Mouse (Mus musculus): ENCODE results near the gene Erbb3. TPM values are rescaled to one million over a fixed set of nuclear protein-coding genes. Genes with fewer than 3 reads are reported as not detected.
"Not testable (repeated sequence)": the region's sequence is repeated elsewhere in the genome, so short reads cannot be mapped to it uniquely, and the experiment has no call there.

Erbb3 gene
- polyA plus RNA-seq, 1 experiment from 2014 or later, result 12.2 TPM

DNA sequence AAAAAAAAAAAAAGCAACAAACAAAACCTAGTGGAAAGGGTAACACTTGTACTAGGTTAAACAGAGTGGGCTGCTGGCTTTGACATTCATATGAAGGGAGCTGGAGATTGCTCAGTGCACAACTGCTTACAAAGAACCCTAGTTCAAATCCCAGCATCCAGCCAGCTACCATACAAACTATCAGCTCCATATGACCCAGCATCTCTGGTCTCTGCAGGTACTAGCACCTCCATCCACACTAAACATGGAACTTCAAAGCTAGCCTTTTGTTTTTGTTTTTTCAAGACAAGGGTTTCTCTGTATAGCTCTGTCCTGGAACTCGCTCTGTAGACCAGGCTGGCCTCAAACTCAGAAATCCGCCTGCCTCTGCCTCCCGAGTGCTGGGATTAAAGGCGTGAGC, 33.2 kb upstream of the Erbb3 start:
- H3K36me3 ChIP-seq (replicated peaks), result peaks cover 35% of the 10 kb centered on the region
- no peak for DNase-seq (ENCODE audit: low spot score)
- H3K4me3 ChIP-seq, result no peak overlapping the region

DNA sequence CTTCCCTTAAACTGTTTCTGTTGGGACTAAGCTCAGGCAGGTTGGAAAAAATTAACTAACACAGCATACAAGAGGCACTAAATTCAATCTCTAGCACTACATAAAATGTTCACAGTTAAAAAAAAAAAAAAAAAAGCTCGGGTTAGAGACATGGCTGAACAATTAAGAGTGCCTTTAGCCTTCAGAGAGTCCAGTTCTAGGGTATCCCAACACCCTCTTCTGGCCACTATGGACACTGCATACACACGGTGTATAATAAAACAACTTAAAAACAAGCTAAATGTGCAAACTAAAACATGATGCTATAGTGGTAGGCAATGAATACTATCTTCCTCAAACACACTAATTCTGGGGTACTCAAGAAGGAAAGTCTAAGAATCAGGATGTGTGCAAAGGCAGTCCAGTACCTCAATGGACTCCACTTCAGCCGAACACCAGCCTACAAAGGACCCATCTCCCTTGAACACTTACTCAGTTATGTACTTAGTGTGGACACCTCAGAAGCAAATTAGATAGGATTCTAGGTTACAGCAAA, 32.6 kb upstream of the Erbb3 start:
- peaks cover 6% of the 10 kb centered on the region for H3K4me1 ChIP-seq
- no peaks in the 10 kb centered on the region for H3K27me3 ChIP-seq (replicated peaks; ENCODE audit: low read depth, poor library complexity, severe bottlenecking)
- peaks cover 35% of the 10 kb centered on the region for H3K36me3 ChIP-seq (replicated peaks)
- no peaks in the 10 kb centered on the region for H3K9me3 ChIP-seq
- WGBS, result 74% methylated on average over 3 of the region's 3 CpGs
- H3K27ac ChIP-seq (replicated peaks), result no peak overlapping the region
- H3K4me3 ChIP-seq, result no peak overlapping the region
- no peak for DNase-seq (ENCODE audit: low spot score)

More for the DNA sequence above, 33.2 kb upstream of the Erbb3 start:
- H3K9me3 ChIP-seq, result no peaks in the 10 kb centered on the region
- WGBS, result 79% methylated on average over 4 of the region's 4 CpGs
- H3K4me1 ChIP-seq, result peaks cover 6% of the 10 kb centered on the region
- no peak overlapping the region for H3K27ac ChIP-seq (replicated peaks)
- H3K27me3 ChIP-seq (replicated peaks; ENCODE audit: low read depth, poor library complexity, severe bottlenecking), result no peaks in the 10 kb centered on the region

DNA sequence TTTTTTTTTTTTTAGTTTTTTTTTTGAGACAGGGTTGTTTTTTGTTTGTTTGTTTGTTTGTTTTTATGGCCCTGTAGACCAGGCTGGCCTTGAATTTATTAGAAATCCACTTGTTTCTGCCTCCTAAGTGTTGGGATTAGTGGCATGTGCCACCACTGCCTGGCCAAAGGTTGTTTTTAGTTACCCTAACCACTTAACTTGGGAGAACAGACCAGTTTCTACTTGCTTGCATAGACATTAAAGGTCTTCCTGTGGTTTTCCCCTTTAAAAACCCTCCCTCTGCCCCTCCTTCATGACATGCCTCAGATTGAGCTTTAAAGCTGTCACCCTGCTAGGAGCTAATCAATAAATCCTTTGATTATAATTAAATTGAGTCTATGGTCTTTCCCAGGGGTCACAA, 30.8 kb upstream of the Erbb3 start:
- H3K4me3 ChIP-seq, result no peak overlapping the region
- H3K9me3 ChIP-seq, result no peaks in the 10 kb centered on the region
- peaks cover 4% of the 10 kb centered on the region for H3K4me1 ChIP-seq
- no peak overlapping the region for H3K27ac ChIP-seq (replicated peaks)
- H3K27me3 ChIP-seq (replicated peaks; ENCODE audit: low read depth, poor library complexity, severe bottlenecking), result no peaks in the 10 kb centered on the region
- DNase-seq (ENCODE audit: low spot score), result no peak
- peaks cover 31% of the 10 kb centered on the region for H3K36me3 ChIP-seq (replicated peaks)

DNA sequence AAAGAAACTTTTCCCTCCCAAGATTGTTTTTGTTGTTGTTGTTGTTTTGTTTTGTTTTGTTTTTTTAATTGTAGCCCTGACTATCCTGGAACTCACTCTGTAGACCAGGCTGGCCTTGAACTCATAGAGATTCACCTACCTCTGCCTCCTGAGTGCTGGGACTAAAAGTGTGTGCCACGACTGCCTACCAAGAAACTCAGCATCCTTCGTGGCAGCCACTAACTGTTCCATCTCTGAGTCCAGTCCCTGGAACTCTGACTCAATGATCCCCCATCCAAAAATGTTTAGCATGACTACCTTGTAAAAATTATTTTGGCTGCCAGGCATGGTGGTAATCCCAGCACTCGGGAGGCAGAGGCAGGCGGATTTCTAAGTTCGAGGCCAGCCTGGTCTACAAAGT, 29.7 kb upstream of the Erbb3 start:
- not testable (repeated sequence) for H3K4me3 ChIP-seq; H3K27ac ChIP-seq (replicated peaks); H3K9me3 ChIP-seq; H3K4me1 ChIP-seq; DNase-seq (ENCODE audit: low spot score); H3K27me3 ChIP-seq (replicated peaks; ENCODE audit: low read depth, poor library complexity, severe bottlenecking)
- 89% methylated on average over 5 of the region's 5 CpGs for WGBS
- peaks cover 20% of the 10 kb centered on the region for H3K36me3 ChIP-seq (replicated peaks)

DNA sequence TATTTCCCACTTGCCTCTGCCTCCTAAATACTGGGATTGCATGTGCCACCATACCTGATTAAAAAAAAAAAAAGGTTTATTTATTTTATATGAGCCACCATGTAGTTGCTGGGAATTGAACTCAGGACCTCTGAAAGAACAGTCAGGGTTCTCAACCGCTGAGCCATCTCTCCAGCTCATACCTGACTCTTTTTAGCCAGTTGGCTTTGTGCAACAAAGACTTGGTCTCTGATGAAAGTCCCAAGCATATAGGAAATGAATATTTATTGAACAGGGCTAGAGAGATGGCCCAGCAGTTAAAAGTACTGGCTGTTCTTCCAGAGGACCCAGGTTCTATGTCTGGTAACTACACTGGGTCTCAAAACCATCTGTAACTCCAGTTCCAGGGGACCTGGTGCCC, 29.1 kb upstream of the Erbb3 start:
- no peaks in the 10 kb centered on the region for H3K4me1 ChIP-seq

DNA sequence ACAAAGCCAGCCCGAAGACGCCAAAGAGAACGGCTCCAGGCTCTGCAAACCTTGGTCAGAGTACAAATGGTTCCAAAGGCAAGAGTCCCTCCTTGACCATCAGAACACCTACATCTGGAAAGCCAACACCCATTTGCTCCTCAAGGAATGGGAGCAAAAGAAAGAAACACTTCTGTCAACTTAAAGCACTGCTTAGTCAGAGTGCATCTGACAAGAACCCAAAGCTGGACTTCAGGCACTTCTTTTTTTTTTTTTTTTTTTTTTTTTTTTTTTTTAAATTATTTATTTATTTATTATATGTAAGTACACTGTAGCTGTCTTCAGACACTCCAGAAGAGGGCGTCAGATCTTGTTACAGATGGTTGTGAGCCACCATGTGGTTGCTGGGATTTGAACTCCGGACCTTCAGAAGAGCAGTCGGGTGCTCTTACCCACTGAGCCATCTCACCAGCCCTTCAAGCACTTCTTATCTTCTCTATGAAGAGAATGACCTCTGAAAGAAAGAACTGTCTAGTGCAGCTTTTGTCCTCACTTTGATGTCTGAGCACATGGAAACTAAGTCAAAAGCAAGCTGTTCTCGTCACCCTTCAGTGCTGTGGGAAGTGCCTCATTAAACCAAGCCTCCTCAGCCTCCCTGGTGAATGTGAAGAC, 26.5 kb upstream of the Erbb3 start:
- H3K4me3 ChIP-seq; H3K9me3 ChIP-seq; H3K4me1 ChIP-seq; H3K27me3 ChIP-seq (replicated peaks; ENCODE audit: low read depth, poor library complexity, severe bottlenecking); H3K36me3 ChIP-seq (replicated peaks); H3K27ac ChIP-seq (replicated peaks); DNase-seq (ENCODE audit: low spot score): not testable (repeated sequence)
- WGBS, result 74% methylated on average over 7 of the region's 7 CpGs

More for the DNA sequence above, 29.1 kb upstream of the Erbb3 start:
- DNase-seq (ENCODE audit: low spot score), result no peak
- no peaks in the 10 kb centered on the region for H3K27me3 ChIP-seq (replicated peaks; ENCODE audit: low read depth, poor library complexity, severe bottlenecking)
- H3K36me3 ChIP-seq (replicated peaks), result peaks cover 14% of the 10 kb centered on the region
- no peaks in the 10 kb centered on the region for H3K9me3 ChIP-seq
- no peak overlapping the region for H3K4me3 ChIP-seq
- 88% methylated on average over 1 of the region's 1 CpGs for WGBS
- H3K27ac ChIP-seq (replicated peaks), result no peak overlapping the region

DNA sequence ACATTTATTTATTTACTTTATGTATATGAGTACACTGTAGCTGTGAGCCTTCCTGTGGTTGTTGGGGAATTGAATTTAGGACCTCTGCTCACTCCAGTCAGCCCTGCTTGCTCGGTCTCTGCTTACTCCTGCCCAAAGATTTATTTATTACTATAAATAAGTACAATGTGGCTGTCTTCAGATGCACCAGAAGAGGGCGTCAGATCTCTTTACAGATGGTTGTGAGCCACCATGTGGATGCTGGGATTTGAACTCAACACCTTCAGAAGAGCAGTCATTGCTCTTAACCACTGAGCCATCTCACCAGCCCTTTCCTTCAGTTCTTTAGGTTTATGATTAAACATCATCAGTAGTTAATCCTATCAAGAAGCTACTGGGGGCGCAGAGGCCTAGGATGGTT, 25.5 kb upstream of the Erbb3 start:
- H3K27me3 ChIP-seq (replicated peaks; ENCODE audit: low read depth, poor library complexity, severe bottlenecking), result 0 out of 2 replicates have a peak, but pooled peaks cover 5% of the 10 kb centered on the region
- 0 out of 2 replicates have a peak, but pooled peaks cover 4% of the 10 kb centered on the region for H3K4me1 ChIP-seq
- no peaks in the 10 kb centered on the region for H3K36me3 ChIP-seq (replicated peaks)
- no peak overlapping the region for H3K27ac ChIP-seq (replicated peaks)
- WGBS, result 59% methylated on average over 3 of the region's 3 CpGs
- H3K4me3 ChIP-seq, result no peak overlapping the region
- H3K9me3 ChIP-seq, result no peaks in the 10 kb centered on the region
- DNase-seq (ENCODE audit: low spot score), result no peak

DNA sequence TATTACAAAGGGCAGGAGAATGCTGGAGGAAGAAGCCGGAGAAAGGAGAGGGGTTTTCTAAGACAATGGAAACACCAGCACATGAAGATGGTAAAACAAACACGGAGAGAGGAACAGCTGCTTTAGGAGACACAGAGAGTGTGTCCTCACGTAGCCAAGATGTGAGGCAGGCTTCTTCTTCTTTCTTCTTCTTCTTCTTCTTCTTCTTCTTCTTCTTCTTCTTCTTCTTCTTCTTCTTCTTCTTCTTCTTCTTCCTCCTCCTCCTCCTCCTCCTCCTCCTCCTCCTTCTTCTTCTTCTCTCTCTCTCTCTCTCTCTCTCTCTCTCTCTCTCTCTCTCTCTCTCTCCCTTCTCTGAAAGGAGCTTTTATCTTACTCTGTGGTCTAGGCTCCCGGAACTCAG, 24.4 kb upstream of the Erbb3 start:
- H3K4me3 ChIP-seq, result not testable (repeated sequence)
- 75% methylated on average over 4 of the region's 4 CpGs for WGBS

DNA sequence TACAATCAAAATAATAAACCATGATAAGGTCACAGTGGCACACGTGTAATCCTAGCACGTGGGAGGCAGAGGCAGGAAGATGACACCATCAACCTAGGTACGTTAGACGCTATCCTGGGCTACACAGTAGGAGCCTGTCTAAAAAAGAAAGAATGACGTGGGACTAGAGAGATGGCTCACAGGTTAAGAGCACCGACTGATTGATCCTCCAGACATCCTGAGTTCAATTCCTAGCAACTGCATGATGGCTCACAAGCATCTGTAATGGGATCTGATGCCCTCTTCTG, 23.6 kb upstream of the Erbb3 start:
- 0 out of 2 replicates have a peak, but pooled peaks cover 5% of the 10 kb centered on the region for H3K27me3 ChIP-seq (replicated peaks; ENCODE audit: low read depth, poor library complexity, severe bottlenecking)
- H3K4me1 ChIP-seq, result 0 out of 2 replicates have a peak, but pooled peaks cover 4% of the 10 kb centered on the region
- DNase-seq (ENCODE audit: low spot score), result no peak
- WGBS, result 36% methylated on average over 6 of the region's 6 CpGs
- no peak overlapping the region for H3K27ac ChIP-seq (replicated peaks)
- H3K4me3 ChIP-seq, result peak overlapping the region; percentile 33
- no peaks in the 10 kb centered on the region for H3K36me3 ChIP-seq (replicated peaks)
- H3K9me3 ChIP-seq, result no peaks in the 10 kb centered on the region

More for the DNA sequence above, 24.4 kb upstream of the Erbb3 start:
- not testable (repeated sequence) for H3K4me1 ChIP-seq; H3K9me3 ChIP-seq; H3K36me3 ChIP-seq (replicated peaks); DNase-seq (ENCODE audit: low spot score); H3K27ac ChIP-seq (replicated peaks); H3K27me3 ChIP-seq (replicated peaks; ENCODE audit: low read depth, poor library complexity, severe bottlenecking)

DNA sequence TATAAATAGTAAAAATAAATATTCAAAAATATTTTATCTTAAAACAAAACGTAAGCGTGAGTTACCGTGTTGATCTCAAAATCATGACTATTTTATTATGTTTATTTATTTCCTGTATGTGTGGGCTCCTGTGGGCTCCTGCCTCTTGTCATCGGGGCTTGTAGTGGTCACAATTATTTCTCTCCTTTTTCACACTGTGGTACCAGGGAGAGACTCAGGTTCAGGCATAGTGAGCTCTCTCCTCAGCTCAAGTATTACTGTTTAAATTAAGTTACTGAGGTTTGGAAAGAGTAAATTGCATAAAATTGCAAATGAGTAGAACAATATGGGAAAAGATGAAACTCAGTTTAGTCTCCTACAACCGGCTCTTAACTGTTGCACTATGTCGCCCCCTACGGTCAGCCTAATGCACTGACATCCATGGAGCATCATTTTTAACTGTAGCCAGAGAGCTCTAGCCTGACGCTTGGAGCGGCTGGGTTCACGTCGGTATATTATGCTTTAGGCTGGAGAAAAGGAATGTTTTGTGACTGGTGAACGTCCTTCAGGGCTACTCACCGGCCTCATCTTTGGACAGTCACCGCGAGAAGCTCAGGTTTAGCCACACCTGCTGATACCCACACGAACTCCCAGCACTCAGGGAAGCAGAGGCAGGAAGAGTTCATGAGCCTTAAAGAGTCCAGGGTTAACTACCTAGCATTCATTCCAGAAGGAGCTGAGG, 23.1 kb upstream of the Erbb3 start:
- H3K9me3 ChIP-seq, result no peaks in the 10 kb centered on the region
- peak overlapping the region; percentile 33 for H3K4me3 ChIP-seq
- no peak overlapping the region for H3K27ac ChIP-seq (replicated peaks)
- 0 out of 2 replicates have a peak, but pooled peaks cover 4% of the 10 kb centered on the region for H3K4me1 ChIP-seq
- peak; percentile 79 for DNase-seq (ENCODE audit: low spot score)
- H3K36me3 ChIP-seq (replicated peaks), result no peaks in the 10 kb centered on the region
- 0 out of 2 replicates have a peak, but pooled peaks cover 5% of the 10 kb centered on the region for H3K27me3 ChIP-seq (replicated peaks; ENCODE audit: low read depth, poor library complexity, severe bottlenecking)
- WGBS, result 14% methylated on average over 16 of the region's 16 CpGs

DNA sequence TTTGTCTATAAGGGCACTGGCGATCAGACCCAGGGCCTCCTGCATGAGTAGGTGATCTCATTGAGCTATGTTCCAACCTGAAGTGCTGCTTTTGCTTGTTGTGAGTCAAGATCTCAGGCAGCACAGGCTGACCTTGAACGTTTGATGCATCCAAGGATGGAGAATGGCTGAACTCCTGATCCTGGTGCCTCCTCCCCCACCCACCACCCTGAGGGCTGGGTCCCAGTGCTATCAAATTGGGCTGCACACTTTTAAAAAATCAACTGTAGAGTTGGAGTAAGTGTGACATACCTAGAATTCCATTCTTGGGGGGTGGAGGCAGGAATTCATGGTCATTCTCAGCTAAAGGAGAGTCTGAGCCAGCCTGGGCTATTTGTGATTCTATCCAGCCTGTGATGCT, 17.0 kb upstream of the Erbb3 start:
- Histone ChIP-seq H3K27ac (replicated peaks) (no peak overlapping the region), H3K9me3 (no peaks in the 10 kb centered on the region), H3K27me3 (replicated peaks; ENCODE audit: low read depth, poor library complexity, severe bottlenecking) (no peaks in the 10 kb centered on the region), H3K4me1 (peaks cover 6% of the 10 kb centered on the region; the same call in 1 of the 2 replicates), H3K4me3 (no peak overlapping the region), H3K36me3 (replicated peaks) (no peaks in the 10 kb centered on the region)
- WGBS, result 45% methylated on average over 2 of the region's 2 CpGs
- DNase-seq (ENCODE audit: low spot score), result no peak

DNA sequence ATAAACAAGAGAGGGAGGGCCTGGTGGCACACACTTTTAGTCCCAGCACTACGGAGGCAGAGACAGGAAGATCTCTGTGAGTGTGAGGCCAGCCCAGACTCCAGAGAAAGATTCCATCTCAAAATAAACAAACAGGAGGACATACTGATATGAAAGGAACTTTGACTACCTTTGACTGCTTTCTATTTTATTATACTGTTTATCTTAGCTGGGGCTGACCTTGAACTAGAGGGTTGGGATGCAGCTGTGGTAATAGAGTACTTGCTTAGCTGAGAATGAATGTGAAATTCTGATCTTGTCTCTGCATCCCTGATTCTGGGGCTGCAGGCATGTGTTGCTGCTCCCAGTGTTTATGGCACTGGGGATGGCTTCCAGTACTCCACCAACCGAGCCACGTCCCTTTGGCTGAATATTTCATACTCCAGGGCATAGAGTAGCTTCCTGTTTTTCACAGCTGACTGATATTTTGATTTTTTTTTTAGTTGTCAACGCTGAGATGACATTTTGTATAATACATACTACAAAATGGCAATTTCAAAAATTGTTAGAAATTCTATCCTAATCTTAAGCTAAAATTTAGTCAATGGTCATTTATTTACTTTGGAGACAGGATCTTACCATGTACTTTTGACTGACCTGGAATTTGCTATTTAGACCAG, 13.1 kb upstream of the Erbb3 start:
- Histone ChIP-seq H3K4me3 (no peak overlapping the region), H3K27me3 (replicated peaks; ENCODE audit: low read depth, poor library complexity, severe bottlenecking) (no peaks in the 10 kb centered on the region), H3K27ac (replicated peaks) (no peak overlapping the region), H3K4me1 (peaks cover 6% of the 10 kb centered on the region; the same call in 1 of the 2 replicates), H3K9me3 (no peaks in the 10 kb centered on the region), H3K36me3 (replicated peaks) (no peaks in the 10 kb centered on the region)
- DNase-seq (ENCODE audit: low spot score), result no peak
- WGBS, result 85% methylated on average over 4 of the region's 4 CpGs
